Mouse (Mus musculus) stomach, embryonic 16.5 days (tissue): Measurements from ENCODE around the gene Apip. TPM values are rescaled to one million over a fixed set of nuclear protein-coding genes. Genes with fewer than 3 reads are reported as not detected.

Source experiments
- ATAC-seq: fragments of 200-750 bp; cut with Nextera tagmentation; 2 replicates; pipeline ENCODE4 v1.8.0; 2017; ENCODE audit warnings: moderate number of reproducible peaks, moderate TSS enrichment; ENCODE audit not compliant: insufficient read depth, low FRiP score
- H3K27ac ChIP-seq: fragments of 300-500 bp; sonication (generic); 2 replicates; pipeline ENCODE4 v1.5.1; 2014; ENCODE audit warnings: low read length
- H3K27me3 ChIP-seq: fragments of 300-500 bp; sonication (generic); 2 replicates; pipeline ENCODE4 v1.6.1; 2014; ENCODE audit warnings: low read length, control low read depth, mixed read lengths; ENCODE audit not compliant: control insufficient read depth, insufficient read depth
- H3K36me3 ChIP-seq: fragments of 300-500 bp; sonication (generic); 2 replicates; pipeline ENCODE4 v1.6.1; 2014; ENCODE audit warnings: low read length; ENCODE audit not compliant: control insufficient read depth, insufficient read depth
- H3K4me1 ChIP-seq: fragments of 300-500 bp; sonication (generic); 2 replicates; pipeline ENCODE4 v1.6.1; 2014; ENCODE audit warnings: low read length, control low read depth, mixed read lengths; ENCODE audit not compliant: control insufficient read depth, insufficient read depth
- H3K4me2 ChIP-seq: fragments of 300-500 bp; sonication (generic); 2 replicates; pipeline ENCODE4 v1.6.1; 2014; ENCODE audit warnings: low read depth, low read length, mixed read lengths
- H3K4me3 ChIP-seq: fragments of 300-500 bp; sonication (generic); replicated peaks from 2 replicates; pipeline ENCODE4 v1.5.1; 2014; ENCODE audit warnings: mild to moderate bottlenecking, low read length
- H3K9ac ChIP-seq: fragments of 300-500 bp; sonication (generic); 2 replicates; pipeline ENCODE4 v1.6.1; 2014; ENCODE audit warnings: low read length
- H3K9me3 ChIP-seq: fragments of 300-500 bp; sonication (generic); replicated peaks from 2 replicates; pipeline ENCODE4 v1.6.1; 2016; ENCODE audit warnings: low read length, control low read depth; ENCODE audit not compliant: control insufficient read depth
- WGBS: fragments of 180-500 bp; shearing (Covaris S2); extraction: QIAGEN DNeasy Blood & Tissue Kit; methylation state at CpG from one replicate; pipeline ENCODE4 v1.1.7; 2014; 5-methylcytosine and 5-hydroxymethylcytosine counted together
- polyA plus RNA-seq: library from polyadenylated mRNA; unstranded; fragments of >200 nt; fragmentation: Nextera tagmentation; extraction: Ambion mirVana; gene quantifications from 2 replicates; pipeline ENCODE4 v1.2.1, GENCODE M21; 2015

The Apip gene
- 61.0 and 63.0 TPM in 2 replicates for polyA plus RNA-seq

- Histone ChIP-seq H3K9me3 (no peaks in the 10 kb centered on the region), H3K9ac (peak within 1 kb of the TSS; percentile 94), H3K27ac (peak within 1 kb of the TSS; percentile 87), H3K4me1 (peaks cover 17% of the 10 kb centered on the region), H3K36me3 (no peaks in the 10 kb centered on the region), H3K4me3 (peak within 1 kb of the TSS; percentile 90), H3K4me2 (peak within 1 kb of the TSS; percentile 69), H3K27me3 (no peaks in the 10 kb centered on the region)
- WGBS: under 1% methylated on average over 55 of the region's 55 CpGs
- peak; percentile 100 for ATAC-seq
Observed at GRCm38 (mm10) chr2:103073219-103073982, at the start of gene Apip, which contains the start of gene Pdhx. TSS of gene Apip (plus strand) at chr2:103073675. TSS of gene Pdhx (minus strand) at chr2:103073513.

DNA sequence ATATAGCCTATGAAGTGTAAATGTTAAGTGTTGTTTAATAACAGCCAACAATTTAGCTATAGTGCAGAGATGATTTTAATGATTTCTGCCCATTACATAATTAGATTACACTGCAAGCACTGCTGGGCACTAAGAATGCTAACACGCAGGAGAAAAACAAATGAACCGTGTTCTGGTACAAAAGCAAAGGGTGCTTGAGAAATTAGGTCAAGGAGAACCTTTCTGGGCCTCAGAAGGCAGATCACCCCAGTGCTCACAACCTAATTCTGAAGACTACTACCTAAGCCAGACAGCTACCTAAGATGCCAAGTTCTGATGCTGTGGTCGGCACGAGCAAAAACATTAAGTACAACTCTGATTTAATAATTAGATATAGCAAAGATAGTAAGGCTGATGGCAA lies 35.6 kb upstream of the Apip start:
- Histone ChIP-seq H3K27me3 (no peaks in the 10 kb centered on the region), H3K9me3 (no peaks in the 10 kb centered on the region), H3K4me2 (no peak overlapping the region), H3K4me3 (no peak overlapping the region), H3K4me1 (no peaks in the 10 kb centered on the region), H3K27ac (no peak overlapping the region), H3K9ac (no peak overlapping the region), H3K36me3 (no peaks in the 10 kb centered on the region)
- WGBS: 89% methylated on average over 4 of the region's 4 CpGs
- ATAC-seq: no peak

- Histone ChIP-seq H3K27ac (no peak overlapping the region), H3K36me3 (no peaks in the 10 kb centered on the region), H3K4me3 (no peak overlapping the region), H3K4me2 (no peak overlapping the region), H3K27me3 (no peaks in the 10 kb centered on the region), H3K9ac (no peak overlapping the region), H3K4me1 (no peaks in the 10 kb centered on the region), H3K9me3 (no peaks in the 10 kb centered on the region)
- 75% methylated on average over 8 of the region's 8 CpGs for WGBS
- no peak for ATAC-seq
Observed at GRCm38 (mm10) chr2:103040896-103041295, 32.6 kb upstream of the Apip start.

DNA sequence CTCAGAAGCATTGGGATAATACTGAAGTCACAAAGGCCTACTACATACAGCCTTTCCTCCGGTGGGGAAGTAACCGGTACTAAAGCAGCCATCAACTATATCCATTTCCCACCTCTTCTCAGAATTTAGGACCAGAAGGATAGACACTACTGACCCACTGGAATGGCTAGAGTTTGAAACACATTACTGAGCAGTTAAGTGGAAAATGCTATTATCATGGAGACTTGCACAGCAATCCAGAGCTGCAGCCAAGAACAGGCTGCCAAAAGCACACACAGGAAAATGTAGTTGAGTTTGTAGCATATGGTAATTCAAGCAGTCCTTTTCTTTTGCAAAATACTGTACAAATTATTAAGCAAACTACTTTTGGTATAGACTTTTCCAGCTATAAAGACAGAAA lies 28.2 kb upstream of the Apip start:
- Histone ChIP-seq H3K9ac (no peak overlapping the region), H3K4me2 (no peak overlapping the region), H3K4me3 (no peak overlapping the region), H3K36me3 (no peaks in the 10 kb centered on the region), H3K4me1 (no peaks in the 10 kb centered on the region), H3K27me3 (no peaks in the 10 kb centered on the region), H3K9me3 (no peaks in the 10 kb centered on the region), H3K27ac (no peak overlapping the region)
- ATAC-seq: no peak
- 93% methylated on average over 2 of the region's 2 CpGs for WGBS

DNA sequence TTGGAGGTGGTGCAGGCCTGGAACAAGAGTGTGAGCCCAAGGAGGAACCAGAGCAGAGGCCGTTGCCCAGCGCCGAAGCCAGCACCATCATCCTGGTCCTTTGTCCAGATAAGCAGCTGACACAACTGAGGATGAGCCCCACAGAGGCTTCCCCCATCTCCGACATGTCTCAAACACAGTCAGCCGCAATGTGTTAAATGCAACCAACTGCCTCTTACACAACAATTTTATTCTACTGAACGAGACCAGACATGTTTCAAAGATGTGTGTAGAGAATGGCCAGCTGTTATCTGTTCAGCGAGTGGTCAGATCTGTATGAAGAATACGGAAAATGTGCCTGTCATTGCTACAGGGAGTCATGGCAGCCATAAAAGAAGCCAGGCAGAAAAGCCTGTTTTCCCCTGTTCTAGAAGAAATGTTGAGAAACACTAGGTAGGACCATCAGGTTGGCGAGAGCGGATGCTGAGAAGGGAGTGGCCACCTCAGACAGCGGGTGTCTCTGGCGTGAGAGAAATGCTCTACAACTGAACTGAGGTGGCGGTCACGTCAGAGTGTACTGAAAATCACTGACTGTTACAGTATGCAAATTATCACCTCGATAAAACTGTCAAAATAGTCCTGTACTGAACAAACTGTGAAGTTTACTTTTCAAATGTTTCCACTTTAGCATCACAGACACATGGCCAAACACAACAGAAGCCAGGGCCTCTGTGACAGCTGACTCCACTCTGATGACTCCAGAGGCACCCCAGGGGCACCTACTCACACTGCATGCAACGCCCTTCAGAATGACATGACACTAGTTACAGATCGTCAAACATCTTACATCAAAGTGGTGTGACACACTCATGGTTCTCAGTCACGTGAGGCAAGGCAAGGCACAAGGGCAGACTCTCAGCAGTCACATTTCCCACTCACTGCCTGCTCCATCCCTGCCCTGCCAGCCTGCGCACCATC lies 21.3 kb upstream of the Apip start:
- Histone ChIP-seq H3K27ac (no peak overlapping the region), H3K9ac (no peak overlapping the region), H3K4me1 (no peaks in the 10 kb centered on the region), H3K36me3 (no peaks in the 10 kb centered on the region), H3K4me2 (no peak overlapping the region), H3K27me3 (no peaks in the 10 kb centered on the region), H3K4me3 (no peak overlapping the region), H3K9me3 (no peaks in the 10 kb centered on the region)
- ATAC-seq: no peak
- WGBS: 74% methylated on average over 19 of the region's 19 CpGs

DNA sequence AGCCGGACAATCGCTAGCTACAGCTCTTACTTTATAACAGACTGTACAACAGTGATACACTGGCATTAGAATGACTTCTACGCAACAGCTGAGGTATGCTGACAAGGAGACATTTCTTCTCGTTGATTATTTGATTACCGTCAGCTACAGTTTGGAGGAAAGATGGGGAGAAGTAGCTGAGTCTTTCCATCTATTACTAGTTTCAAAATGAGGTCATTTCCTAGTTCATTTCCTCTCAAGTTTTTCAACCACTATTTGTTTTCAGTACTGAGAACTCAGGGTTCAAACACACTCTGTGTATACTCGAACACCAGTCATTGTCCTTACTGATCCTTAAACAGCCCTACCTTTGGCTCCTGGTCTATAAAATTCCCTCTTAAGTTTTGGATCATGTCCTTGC lies 17.7 kb upstream of the Apip start:
- H3K4me3 ChIP-seq: no peak overlapping the region
- no peak for ATAC-seq
- no peaks in the 10 kb centered on the region for H3K36me3 ChIP-seq
- no peak overlapping the region for H3K9ac ChIP-seq
- H3K27me3 ChIP-seq: no peaks in the 10 kb centered on the region
- H3K4me1 ChIP-seq: no peaks in the 10 kb centered on the region
- no peak overlapping the region for H3K4me2 ChIP-seq
- no peak overlapping the region for H3K27ac ChIP-seq
- WGBS: 90% methylated on average over 6 of the region's 6 CpGs
- no peaks in the 10 kb centered on the region for H3K9me3 ChIP-seq

DNA sequence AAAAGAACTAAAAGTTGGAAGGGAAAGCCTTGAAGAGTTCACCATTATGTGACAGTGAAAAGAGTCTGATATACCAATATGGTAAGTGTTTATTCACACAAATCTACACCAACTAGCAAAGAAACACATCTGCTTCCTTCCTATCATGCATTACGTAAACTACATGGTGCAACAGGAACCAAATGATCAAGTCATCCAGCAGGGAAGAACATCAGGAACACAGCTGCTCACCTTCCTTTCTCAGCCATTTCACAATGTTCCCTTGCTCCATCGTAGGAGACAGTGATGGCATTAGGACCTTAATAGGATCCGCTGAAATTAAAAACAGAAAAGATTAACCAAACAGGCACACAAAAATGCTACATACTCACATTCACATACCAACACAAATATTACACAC lies 15.2 kb upstream of the Apip start:
- Histone ChIP-seq H3K4me3 (no peak overlapping the region), H3K9me3 (no peaks in the 10 kb centered on the region), H3K36me3 (no peaks in the 10 kb centered on the region), H3K9ac (no peak overlapping the region), H3K27ac (no peak overlapping the region), H3K4me2 (no peak overlapping the region), H3K27me3 (no peaks in the 10 kb centered on the region), H3K4me1 (peaks cover 5% of the 10 kb centered on the region)
- WGBS: 76% methylated on average over 3 of the region's 3 CpGs
- no peak for ATAC-seq

DNA sequence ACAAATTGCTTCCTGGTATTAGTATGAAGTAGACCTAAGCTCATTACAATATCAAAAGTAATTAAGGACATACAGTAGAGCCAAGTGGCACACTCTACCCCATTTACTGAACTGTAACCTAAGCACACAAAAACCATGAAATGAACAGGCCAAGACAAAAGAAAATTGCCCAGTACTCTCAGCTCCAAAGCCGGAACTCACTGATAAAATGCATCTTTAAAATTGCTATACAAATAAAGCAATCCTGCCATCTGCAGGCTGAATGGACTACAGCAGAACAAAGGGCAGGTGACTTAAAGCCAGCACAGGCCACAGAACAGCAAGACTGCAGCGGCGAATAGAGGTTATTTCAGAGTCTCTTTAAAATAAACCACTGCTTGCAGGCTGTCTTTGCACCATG lies 10.6 kb upstream of the Apip start:
- Histone ChIP-seq H3K9ac (no peak overlapping the region), H3K4me3 (no peak overlapping the region), H3K4me2 (no peak overlapping the region), H3K4me1 (peaks cover 5% of the 10 kb centered on the region), H3K9me3 (no peaks in the 10 kb centered on the region), H3K27me3 (no peaks in the 10 kb centered on the region), H3K36me3 (no peaks in the 10 kb centered on the region), H3K27ac (no peak overlapping the region)
- WGBS: 25% methylated on average over 3 of the region's 3 CpGs
- no peak for ATAC-seq
